Mouse (Mus musculus) liver, postnatal 0 days (tissue): ENCODE results near the gene Rad51b. TPM values are rescaled to one million over a fixed set of nuclear protein-coding genes. Genes with fewer than 3 reads are reported as not detected.

ENCODE experiments used
- ATAC-seq: fragments of 200-750 bp; cut with Nextera tagmentation; 2 replicates; pipeline ENCODE4 v1.8.0; 2017; ENCODE audit warnings: mild to moderate bottlenecking, moderate library complexity
- DNase-seq: peaks from one replicate; pipeline ENCODE4 v3.0.0-alpha.2; 2016
- H3K27ac ChIP-seq: fragments of 300-500 bp; sonication (generic); 2 replicates; pipeline ENCODE4 v1.5.1; 2014; ENCODE audit warnings: antibody characterized with exemption, moderate library complexity, mild to moderate bottlenecking, low read depth
- H3K27me3 ChIP-seq: fragments of 300-500 bp; sonication (generic); 2 replicates; pipeline ENCODE4 v1.6.1; 2014; ENCODE audit warnings: low read length, control low read depth, mixed read lengths; ENCODE audit not compliant: insufficient read depth
- H3K36me3 ChIP-seq: fragments of 300-500 bp; sonication (generic); replicated peaks from 2 replicates; pipeline ENCODE4 v1.6.1; 2014; ENCODE audit warnings: mild to moderate bottlenecking, control low read depth, low read length, moderate library complexity, mixed read lengths; ENCODE audit not compliant: insufficient read depth
- H3K4me1 ChIP-seq: fragments of 300-500 bp; sonication (generic); 2 replicates; pipeline ENCODE4 v1.6.1; 2014; ENCODE audit warnings: antibody characterized with exemption, mild to moderate bottlenecking, control low read depth; ENCODE audit not compliant: insufficient read depth
- H3K4me2 ChIP-seq: fragments of 300-500 bp; sonication (generic); 2 replicates; pipeline ENCODE4 v1.6.1; 2014; ENCODE audit warnings: low read depth, mild to moderate bottlenecking, low read length, moderate library complexity, mixed read lengths
- H3K4me3 ChIP-seq: fragments of 300-500 bp; sonication (generic); 2 replicates; pipeline ENCODE4 v1.5.1; 2014; ENCODE audit warnings: low read depth, low read length
- H3K9ac ChIP-seq: fragments of 300-500 bp; sonication (generic); replicated peaks from 2 replicates; pipeline ENCODE4 v1.6.1; 2014; ENCODE audit warnings: mild to moderate bottlenecking, moderate library complexity
- H3K9me3 ChIP-seq: fragments of 300-500 bp; sonication (generic); 2 replicates; pipeline ENCODE4 v1.6.1; 2016; ENCODE audit warnings: mild to moderate bottlenecking, control low read depth, low read length, mixed read lengths
- CTCF ChIP-seq: sonication (generic); IDR thresholded peaks from 2 replicates; pipeline ENCODE4 v1.5.1; 2016; ENCODE audit warnings: antibody characterized with exemption, low read depth
- EP300 ChIP-seq: IDR thresholded peaks from 2 replicates; pipeline ENCODE4 v1.6.1; 2016; ENCODE audit warnings: antibody characterized with exemption, low read depth, mild to moderate bottlenecking
- WGBS: fragments of 180-500 bp; shearing (Covaris S2); extraction: QIAGEN DNeasy Blood & Tissue Kit; methylation state at CpG from one replicate; pipeline ENCODE4 v1.1.7; 2014; ENCODE audit not compliant: insufficient replicate concordance; 5-methylcytosine and 5-hydroxymethylcytosine counted together
- polyA plus RNA-seq: library from polyadenylated mRNA; unstranded; fragments of >200 nt; fragmentation: Nextera tagmentation; extraction: Ambion mirVana; gene quantifications from 2 replicates; pipeline ENCODE4 v1.2.1, GENCODE M21; 2015

Gene Rad51b
- polyA plus RNA-seq, 1 experiment from 2014 or later = 2.5 TPM

- 54% methylated on average over 5 of the region's 5 CpGs for WGBS
- H3K27ac ChIP-seq = no peak overlapping the region; the same call in 1 of the 2 replicates
Observed at GRCm38 (mm10) chr12:79540176-79540575, 243.1 kb downstream of the Rad51b start.

GRCm38 (mm10) chr12:79541581-79541980, 244.5 kb downstream of the Rad51b start:
- WGBS = 58% methylated on average over 6 of the region's 6 CpGs
- H3K27me3 ChIP-seq = no peaks in the 10 kb centered on the region
- no peak for DNase-seq

More at GRCm38 (mm10) chr12:79540176-79540575, 243.1 kb downstream of the Rad51b start:
- Histone ChIP-seq H3K36me3 (no peaks in the 10 kb centered on the region), H3K9ac (no peak overlapping the region), H3K4me1 (peaks cover 3% of the 10 kb centered on the region; the same call in 1 of the 2 replicates), H3K27me3 (no peaks in the 10 kb centered on the region), H3K4me3 (no peak overlapping the region), H3K9me3 (no peaks in the 10 kb centered on the region), H3K4me2 (no peak overlapping the region)
- no peak for TF ChIP-seq EP300
- no peak for TF ChIP-seq CTCF
- ATAC-seq (no peak), DNase-seq (no peak)

DNA sequence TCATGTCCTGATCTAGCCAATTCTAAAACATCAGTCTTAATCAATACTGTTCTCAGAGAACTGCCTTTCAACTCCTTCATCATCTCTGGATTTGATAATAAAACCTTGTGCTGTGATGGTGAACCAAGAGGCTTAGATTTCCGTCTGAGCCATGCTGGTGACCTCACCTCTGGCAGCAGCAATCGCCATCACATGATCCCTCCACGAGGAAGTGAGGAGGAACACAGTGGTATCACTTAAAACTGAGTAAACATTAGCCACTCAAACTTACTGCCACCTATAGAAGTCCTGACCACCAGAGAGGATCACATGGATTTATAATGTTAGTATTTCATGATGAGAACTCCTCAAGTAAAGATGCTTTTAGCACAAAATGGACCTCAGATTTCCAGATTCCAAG, 248.0 kb downstream of the Rad51b start:
- TF ChIP-seq CTCF (no peak), EP300 (no peak)
- H3K27ac ChIP-seq = no peak overlapping the region
- WGBS = 67% methylated on average over 3 of the region's 3 CpGs
- ATAC-seq (no peak), DNase-seq (no peak)
- H3K9me3 ChIP-seq = no peaks in the 10 kb centered on the region
- H3K9ac ChIP-seq = no peak overlapping the region
- no peak overlapping the region for H3K4me3 ChIP-seq
- no peaks in the 10 kb centered on the region for H3K27me3 ChIP-seq
- H3K4me2 ChIP-seq = no peak overlapping the region
- H3K36me3 ChIP-seq = no peaks in the 10 kb centered on the region
- H3K4me1 ChIP-seq = 0 out of 2 replicates have a peak, but pooled peaks cover 4% of the 10 kb centered on the region

More at GRCm38 (mm10) chr12:79541581-79541980, 244.5 kb downstream of the Rad51b start:
- Histone ChIP-seq H3K27ac (peak overlapping the region; percentile 82), H3K4me3 (no peak overlapping the region), H3K4me1 (peaks cover 3% of the 10 kb centered on the region; the same call in 1 of the 2 replicates), H3K36me3 (no peaks in the 10 kb centered on the region), H3K9me3 (no peaks in the 10 kb centered on the region), H3K4me2 (no peak overlapping the region), H3K9ac (no peak overlapping the region)
- TF ChIP-seq CTCF (no peak), EP300 (no peak)
- ATAC-seq = peak; percentile 81

GRCm38 (mm10) chr12:79547556-79547955, 250.5 kb downstream of the Rad51b start:
- H3K27ac ChIP-seq = no peak overlapping the region
- H3K4me3 ChIP-seq = no peak overlapping the region
- H3K9ac ChIP-seq = no peak overlapping the region
- H3K27me3 ChIP-seq = no peaks in the 10 kb centered on the region
- no peak for DNase-seq
- ATAC-seq = no peak
- WGBS = 66% methylated on average over 6 of the region's 6 CpGs
- no peaks in the 10 kb centered on the region for H3K9me3 ChIP-seq
- 0 out of 2 replicates have a peak, but pooled peaks cover 4% of the 10 kb centered on the region for H3K4me1 ChIP-seq
- no peaks in the 10 kb centered on the region for H3K36me3 ChIP-seq
- H3K4me2 ChIP-seq = no peak overlapping the region
- no peak for TF ChIP-seq CTCF
- no peak for TF ChIP-seq EP300

DNA sequence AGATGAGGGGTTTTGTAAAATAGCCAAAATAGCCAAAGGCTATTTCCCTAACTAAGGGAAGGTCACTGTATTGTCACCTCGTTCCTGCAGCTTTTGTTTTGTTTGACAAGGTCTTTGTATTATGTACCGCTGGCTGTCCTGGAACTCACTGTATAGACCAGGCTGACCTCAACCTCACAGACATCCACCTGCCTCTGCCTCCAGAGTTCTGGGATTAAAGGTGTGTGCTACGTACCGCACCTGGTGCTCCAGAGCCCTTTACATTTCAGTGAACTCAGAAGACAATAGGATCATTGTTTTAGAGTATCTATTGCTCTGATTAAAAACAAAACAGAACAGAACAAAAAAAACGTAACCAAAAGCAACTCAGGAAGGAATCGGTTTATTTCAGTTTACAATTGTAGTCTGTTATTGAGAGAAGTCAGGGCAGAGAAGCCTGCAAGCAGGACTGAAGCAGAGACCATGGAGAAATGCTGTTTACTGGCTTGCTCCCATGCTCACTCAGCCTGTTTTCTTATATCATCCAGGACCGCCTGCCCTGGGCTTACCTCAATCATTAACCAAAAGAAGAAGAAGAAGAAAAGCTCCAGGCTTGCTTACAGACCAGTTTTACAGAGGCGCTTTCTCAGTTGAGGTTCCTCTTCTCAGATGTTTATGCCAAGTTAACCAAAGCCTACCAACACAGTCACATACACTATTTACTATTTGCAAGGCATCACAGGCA, 251.7 kb downstream of the Rad51b start:
- H3K9me3 ChIP-seq = no peaks in the 10 kb centered on the region
- H3K27ac ChIP-seq = no peak overlapping the region
- H3K4me3 ChIP-seq = no peak overlapping the region
- H3K4me2 ChIP-seq = no peak overlapping the region
- no peak for TF ChIP-seq EP300
- TF ChIP-seq CTCF = no peak
- 0 out of 2 replicates have a peak, but pooled peaks cover 4% of the 10 kb centered on the region for H3K4me1 ChIP-seq
- ATAC-seq (no peak), DNase-seq (no peak)
- H3K27me3 ChIP-seq = no peaks in the 10 kb centered on the region
- 76% methylated on average over 8 of the region's 8 CpGs for WGBS
- no peaks in the 10 kb centered on the region for H3K36me3 ChIP-seq
- H3K9ac ChIP-seq = no peak overlapping the region

DNA sequence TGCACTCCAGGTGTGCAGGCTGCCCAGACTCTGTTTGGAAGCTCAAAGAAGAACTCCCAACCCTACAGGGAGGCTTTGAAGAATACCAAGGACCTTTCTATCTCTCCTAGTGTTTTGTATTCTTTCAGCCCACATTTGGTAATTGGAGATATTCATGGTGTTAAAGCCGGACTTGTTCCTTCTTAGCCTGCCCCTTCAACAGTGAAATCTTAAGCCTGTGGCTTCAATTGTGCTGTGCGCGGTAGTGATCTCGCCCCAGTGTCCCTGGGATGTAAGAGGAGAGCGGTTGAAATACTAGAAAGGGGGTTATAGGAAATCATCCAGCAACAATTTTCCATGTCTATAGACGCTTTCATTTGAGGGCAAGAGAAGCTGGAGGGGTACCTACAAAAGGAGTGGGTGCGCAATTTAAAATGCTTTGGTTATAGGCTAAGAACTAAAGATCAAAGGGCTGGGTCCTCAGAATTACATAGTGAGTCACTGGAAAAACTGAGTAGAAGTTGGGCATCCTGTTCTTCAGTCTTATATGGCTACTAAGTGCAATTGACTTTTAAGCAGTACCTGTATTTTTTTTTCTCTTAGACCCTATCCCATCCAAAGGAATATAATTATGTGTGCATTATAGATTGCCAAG, 253.1 kb downstream of the Rad51b start:
- no peak for ATAC-seq

More for the DNA sequence above, 253.1 kb downstream of the Rad51b start:
- 90% methylated on average over 7 of the region's 7 CpGs for WGBS
- no peak overlapping the region for H3K9ac ChIP-seq
- H3K4me2 ChIP-seq = no peak overlapping the region
- H3K9me3 ChIP-seq = no peaks in the 10 kb centered on the region
- H3K36me3 ChIP-seq = no peaks in the 10 kb centered on the region
- H3K27me3 ChIP-seq = no peaks in the 10 kb centered on the region
- no peak for DNase-seq
- H3K4me3 ChIP-seq = no peak overlapping the region
- H3K4me1 ChIP-seq = 0 out of 2 replicates have a peak, but pooled peaks cover 4% of the 10 kb centered on the region
- TF ChIP-seq EP300 = no peak
- TF ChIP-seq CTCF = no peak
- H3K27ac ChIP-seq = no peak overlapping the region
